Mouse (Mus musculus) spleen, postnatal 14 days (tissue): ENCODE data around the gene Abhd6.

Source experiments
- DNase-seq, 2 experiments: peaks; one replicate each; pipeline ENCODE4 v3.0.0; 2021 to 2022; ENCODE audit warnings: low spot score in 2 of 2

The Abhd6 gene

GRCm38 (mm10) chr14:8062076-8062475 is 59.4 kb downstream of the Abhd6 start:
- no peak for DNase-seq

GRCm38 (mm10) chr14:8062537-8063301 is 60.0 kb downstream of the Abhd6 start:
- no peak for DNase-seq

GRCm38 (mm10) chr14:8063835-8064785 is 61.4 kb downstream of the Abhd6 start:
- DNase-seq = no peak

- DNase-seq = peak; percentile 89 to 94
Measured at GRCm38 (mm10) chr14:8080165-8080679, 77.5 kb downstream of the Abhd6 start, which contains the start of gene Rpp14. Rpp14 (plus strand) TSS chr14:8080367.

DNA sequence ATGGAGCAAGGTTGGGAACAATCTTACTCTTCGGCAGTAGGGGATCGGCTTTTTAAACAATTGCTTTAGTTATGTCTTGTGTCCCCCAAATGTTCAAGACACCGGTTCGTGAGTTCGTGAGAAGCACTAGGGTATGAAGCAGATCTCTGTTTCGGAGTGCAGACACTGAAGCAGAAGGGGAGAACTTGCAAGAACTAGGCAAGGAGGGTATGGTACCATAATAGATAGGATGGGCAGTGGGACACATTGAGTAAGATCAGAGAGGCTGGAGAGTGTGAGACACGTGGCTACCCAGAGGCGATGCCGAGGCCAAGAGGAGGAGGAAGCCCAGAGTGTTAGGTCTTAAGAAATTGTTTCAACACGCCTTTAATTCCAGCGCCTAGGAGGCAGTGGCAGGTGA is 78.0 kb downstream of the Abhd6 start:
- no peak for DNase-seq

DNA sequence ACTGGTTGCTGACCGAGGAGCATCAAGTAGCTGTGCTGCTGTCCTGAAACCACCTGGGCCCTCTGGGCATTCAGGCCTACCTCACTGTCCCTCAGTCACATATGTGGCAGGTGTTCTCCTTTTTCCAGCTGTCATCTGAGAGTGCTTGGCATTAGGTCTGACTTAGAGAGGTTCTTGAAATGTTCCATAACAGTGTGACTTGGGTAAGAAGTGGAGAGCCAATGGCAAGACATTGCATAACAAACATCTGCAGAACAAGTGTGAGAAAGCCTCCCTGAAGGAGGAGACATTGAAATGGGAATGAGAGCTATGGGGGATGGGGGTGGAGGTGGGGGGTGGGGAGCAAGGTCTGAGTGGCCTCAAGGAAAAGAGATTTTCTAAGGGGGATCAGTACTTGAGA is 80.2 kb downstream of the Abhd6 start:
- no peak for DNase-seq

- no peak for DNase-seq
Measured at GRCm38 (mm10) chr14:8089016-8089415, 86.3 kb downstream of the Abhd6 start.

- DNase-seq = no peak
Measured at GRCm38 (mm10) chr14:8092573-8092972, 89.9 kb downstream of the Abhd6 start.

- no peak for DNase-seq
Measured at GRCm38 (mm10) chr14:8093427-8093826, 90.7 kb downstream of the Abhd6 start.

- DNase-seq = no peak
Measured at GRCm38 (mm10) chr14:8094931-8095561, 92.3 kb downstream of the Abhd6 start.

GRCm38 (mm10) chr14:8095562-8095950 is 92.9 kb downstream of the Abhd6 start:
- DNase-seq = no peak

- DNase-seq = peak; percentile 85 to 91
Measured at GRCm38 (mm10) chr14:8097978-8098686, 95.4 kb downstream of the Abhd6 start, which contains the start of gene Pxk. Pxk (plus strand) TSS chr14:8098211.

GRCm38 (mm10) chr14:8098687-8098995 is 95.9 kb downstream of the Abhd6 start:
- DNase-seq = no peak

DNA sequence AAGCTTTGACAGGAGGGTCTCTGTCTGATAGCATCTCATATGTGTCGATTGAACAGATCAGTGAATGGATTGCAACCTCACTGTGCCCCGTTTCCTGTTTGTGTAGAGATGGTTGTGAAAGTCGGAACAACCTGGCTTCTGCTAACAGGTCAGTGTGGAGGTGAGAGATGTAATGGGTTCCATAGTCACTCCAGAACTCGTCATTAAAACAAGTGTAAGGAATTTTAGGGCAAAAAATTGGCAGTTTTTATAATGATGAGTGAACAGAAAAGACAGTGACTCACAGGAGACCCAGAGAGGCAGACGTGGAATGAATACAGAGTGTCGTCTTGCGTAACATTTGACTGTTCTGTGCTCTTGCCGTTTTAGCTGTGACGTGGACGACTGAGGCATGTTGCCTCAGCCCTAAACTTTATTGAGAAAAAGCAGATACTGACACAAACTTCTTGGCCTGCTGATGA is 96.9 kb downstream of the Abhd6 start:
- DNase-seq = no peak

- no peak for DNase-seq
Measured at GRCm38 (mm10) chr14:8101886-8102285, 99.2 kb downstream of the Abhd6 start.

DNA sequence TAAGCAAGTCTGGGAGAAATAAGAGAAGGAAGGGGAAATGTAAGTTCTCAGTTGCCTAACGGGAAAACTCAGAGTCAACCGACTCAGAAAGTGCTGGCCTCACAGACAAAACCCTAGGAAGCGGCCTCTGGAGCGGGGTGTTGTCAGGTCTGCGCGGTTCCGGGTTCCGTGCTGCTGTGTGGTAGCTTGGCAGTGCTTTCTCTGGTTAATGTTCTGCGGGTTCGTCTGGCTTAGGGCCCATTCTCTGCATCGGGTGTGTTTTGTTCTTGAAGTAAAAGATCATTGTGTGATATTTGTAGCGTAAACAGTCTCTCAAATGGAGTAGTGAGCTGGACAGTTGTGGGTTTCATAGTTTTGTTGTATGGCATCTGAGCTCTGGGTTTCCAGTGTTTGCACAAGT is 100.0 kb downstream of the Abhd6 start:
- DNase-seq = no peak
